Mouse (Mus musculus) cerebellum, postnatal 14 days (tissue): ENCODE measurements around the gene Spast.
"Not testable (repeated sequence)": the region's sequence is repeated elsewhere in the genome, so short reads cannot be mapped to it uniquely, and the experiment has no call there.

Experiments
- DNase-seq, 2 experiments: peaks; one replicate each; pipeline ENCODE4 v3.0.0; 2021; ENCODE audit warnings: mixed read lengths in 2 of 2

Spast gene

GRCm38 (mm10) chr17:74338937-74339804, at the start of gene Spast:
Gene Spast (plus strand): TSS chr17:74338987.
- DNase-seq = peak; percentile 73 to 78

- DNase-seq = no peak
These were observed 48.6 kb upstream of the Spast start for GRCm38 (mm10) chr17:74290198-74290597.

GRCm38 (mm10) chr17:74290869-74291268, 47.9 kb upstream of the Spast start:
- no peak for DNase-seq

- DNase-seq = no peak
These were observed 47.0 kb upstream of the Spast start for GRCm38 (mm10) chr17:74291640-74292361.

- DNase-seq = peak in 1 of 2 experiments; percentile 52
These were observed 44.9 kb upstream of the Spast start for GRCm38 (mm10) chr17:74293687-74294425.

- DNase-seq = peak; percentile 68 to 75
These were observed 44.3 kb upstream of the Spast start for GRCm38 (mm10) chr17:74294426-74295025.

GRCm38 (mm10) chr17:74295026-74295970, 43.5 kb upstream of the Spast start, which contains the start of gene Memo1:
Gene Memo1 (minus strand): TSS chr17:74295521.
- peak; percentile 75 to 77 for DNase-seq

- DNase-seq = peak; percentile 32 to 34
These were observed 42.5 kb upstream of the Spast start for GRCm38 (mm10) chr17:74296076-74296823.

GRCm38 (mm10) chr17:74296991-74297390, 41.8 kb upstream of the Spast start:
- not testable (repeated sequence) for DNase-seq

GRCm38 (mm10) chr17:74300089-74300488, 38.7 kb upstream of the Spast start:
- no peak for DNase-seq

- no peak for DNase-seq
These were observed 34.7 kb upstream of the Spast start for GRCm38 (mm10) chr17:74304060-74304459.

GRCm38 (mm10) chr17:74305616-74306015, 33.2 kb upstream of the Spast start:
- no peak for DNase-seq

GRCm38 (mm10) chr17:74306021-74306420, 32.8 kb upstream of the Spast start:
- no peak for DNase-seq

GRCm38 (mm10) chr17:74315445-74316308, 23.1 kb upstream of the Spast start:
- DNase-seq = no peak

- peak; percentile 87 to 89 for DNase-seq
These were observed 22.4 kb upstream of the Spast start for GRCm38 (mm10) chr17:74316309-74316863.

GRCm38 (mm10) chr17:74318721-74319120, 20.1 kb upstream of the Spast start:
- DNase-seq = no peak

GRCm38 (mm10) chr17:74322400-74323054, 16.3 kb upstream of the Spast start:
- peak; percentile 26 to 31 for DNase-seq

- no peak for DNase-seq
These were observed 14.9 kb upstream of the Spast start, which contains the start of gene Dpy30 for GRCm38 (mm10) chr17:74323844-74324243. Gene Dpy30 (minus strand): TSS chr17:74323944.

- not testable (repeated sequence) for DNase-seq
These were observed 11.6 kb upstream of the Spast start for GRCm38 (mm10) chr17:74327195-74327594.
